In genomic region chr2:26122171-26123078, GRCm38 (mm10) we compare ENCODE assay signal across 8 mouse cellular contexts. TPM values are rescaled to one million over a fixed set of nuclear protein-coding genes. Genes with fewer than 3 reads are reported as not detected.
DNase-seq lines count a peak whose midpoint lies in the region; ATAC-seq and TF ChIP-seq lines count a peak whose summit lies in the region.

No protein-coding gene starts in this region.

- no peaks in the 10 kb centered on the region for H3K36me3 ChIP-seq in heart, adult 2 months (ENCODE audit: control insufficient read depth, insufficient read depth, low read length)
- H3K36me3 ChIP-seq in neural tube, embryonic 15.5 days, result no peaks in the 10 kb centered on the region

- intact Hi-C loops in heart, adult 2 months (cut with DNase I), result loop anchor here (1.0 kb wide), 1 partner anchor 18 kb away; no protein-coding TSS in a partner anchor

- peaks cover 18% of the 10 kb centered on the region for H3K4me1 ChIP-seq in heart, adult 2 months (ENCODE audit: control insufficient read depth, insufficient read depth, low read length)
- peaks cover 33% of the 10 kb centered on the region for H3K4me1 ChIP-seq in neural tube, embryonic 15.5 days

- no peaks in the 10 kb centered on the region for H3K79me2 ChIP-seq in heart, adult 2 months (replicated peaks; ENCODE audit: control insufficient read depth, insufficient read depth, low read length)

- no peak for TF ChIP-seq POLR2A in heart, adult 2 months (IDR thresholded peaks at IDR 0.05; ENCODE audit: insufficient read depth, low read depth, low read length)

- H3K27ac ChIP-seq in heart, adult 2 months, result peak overlapping the region; percentile 85
- peak overlapping the region; percentile 51 for H3K27ac ChIP-seq in neural tube, embryonic 15.5 days (replicated peaks)

- no peak for TF ChIP-seq EP300 in heart, adult 2 months (IDR thresholded peaks at IDR 0.05; ENCODE audit: insufficient read depth, low read depth, low read length)

- DNase-seq in urinary bladder, adult 18-20 months (ENCODE audit: low spot score in 2 of 2), result peak; percentile 49 to 70
- no peak for DNase-seq in urinary bladder, postnatal 10 days (ENCODE audit: low spot score)
- peak; percentile 39 for DNase-seq in embryo, embryonic 9.5 days (ENCODE audit: extremely low spot score)
- peak; percentile 87 to 89 for DNase-seq in heart, adult 2 months
- DNase-seq in kidney, adult 18-20 months, result peak; percentile 86
- DNase-seq in lung, adult 18-20 months, result peak; percentile 71 to 80

- ATAC-seq in neural tube, embryonic 15.5 days (ENCODE audit: low FRiP score), result peak; percentile 45; the same call in 1 of the 2 replicates
- no peak for ATAC-seq in activated CD4-positive, CD25-positive, alpha-beta regulatory T cell, adult 4 months

- no peak for TF ChIP-seq CTCF in heart, adult 2 months (IDR thresholded peaks at IDR 0.05)

- no peaks in the 10 kb centered on the region for H3K9me3 ChIP-seq in neural tube, embryonic 15.5 days (replicated peaks)

- peak overlapping the region; percentile 83 for H3K9ac ChIP-seq in heart, adult 2 months (ENCODE audit: low read depth, low read length)
- peak overlapping the region; percentile 59 for H3K9ac ChIP-seq in neural tube, embryonic 15.5 days (replicated peaks)

- peak overlapping the region; percentile 99 for H3K4me2 ChIP-seq in neural tube, embryonic 15.5 days

- no peaks in the 10 kb centered on the region for H3K27me3 ChIP-seq in heart, adult 2 months (ENCODE audit: control insufficient read depth, insufficient read depth, low read length)
- peaks cover 36% of the 10 kb centered on the region for H3K27me3 ChIP-seq in neural tube, embryonic 15.5 days (replicated peaks)

- H3K4me3 ChIP-seq in heart, adult 2 months, result peak overlapping the region; percentile 73
- peak overlapping the region; percentile 76 for H3K4me3 ChIP-seq in neural tube, embryonic 15.5 days (replicated peaks)

- WGBS in heart, adult 2 months, result under 1% methylated on average over 109 of the region's 109 CpGs
- WGBS in neural tube, embryonic 15.5 days, result under 1% methylated on average over 96 of the region's 109 CpGs

RNA-seq across cellular contexts. Expression of gene Nacc2, which starts 0.6 kb away (rescaled TPM):
- 10 to 100 TPM; 31.6 to 31.8 TPM for total RNA-seq in heart, adult 2 months (2021)
- 19.0 and 20.5 TPM in 2 replicates for polyA plus RNA-seq in heart, adult 2 months (2012; rRNA removed)
- polyA plus RNA-seq in neural tube, embryonic 15.5 days (2015; fragmentation: Nextera tagmentation; extraction: Ambion mirVana), result 22.9 and 23.6 TPM in 2 replicates
- polyA plus RNA-seq in activated CD4-positive, CD25-positive, alpha-beta regulatory T cell, adult 4 months (2017; shearing (Covaris generic)), result 1 to 10 TPM; 1.1 to 1.3 TPM
